Mouse (Mus musculus): ENCODE results near the gene Nrp1. TPM values are rescaled to one million over a fixed set of nuclear protein-coding genes. Genes with fewer than 3 reads are reported as not detected.
A peak's percentile ranks its signal among the peaks of the same experiment; 100 is the strongest.

Gene Nrp1
- polyA plus RNA-seq (2014; fragmentation: Nextera tagmentation; extraction: Ambion mirVana): 94.6 and 105 TPM in 2 replicates

DNA sequence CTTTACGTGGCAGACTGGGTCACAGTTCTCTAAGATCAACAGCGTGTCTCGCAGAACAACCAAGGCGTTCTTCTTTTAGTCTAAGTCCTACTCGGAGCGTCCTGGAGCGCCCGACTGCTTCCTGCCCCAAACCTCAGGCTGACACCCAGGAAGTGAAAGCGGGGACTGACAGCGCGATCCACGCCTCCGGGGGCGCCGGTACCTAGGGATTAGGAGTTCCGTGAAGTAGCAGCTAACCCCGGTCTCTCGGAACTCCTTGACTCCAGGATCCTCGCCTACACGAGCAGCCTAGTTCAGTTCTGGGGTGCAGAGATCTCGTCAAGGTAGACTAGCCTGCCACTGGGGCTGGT lies at the start of gene Nrp1:
Gene Nrp1, plus strand, starts transcription at position 199 of the 350 bp plus-strand sequence.
- Histone ChIP-seq H3K4me1 (ENCODE audit: control insufficient read depth, insufficient read depth, low read length) (peaks cover 6% of the 10 kb centered on the region; the same call in 1 of the 2 replicates), H3K4me2 (ENCODE audit: low read depth, low read length) (peak within 1 kb of the TSS; percentile 99), H3K27me3 (replicated peaks; ENCODE audit: control insufficient read depth, insufficient read depth, low read length) (no peaks in the 10 kb centered on the region), H3K9me3 (ENCODE audit: control insufficient read depth, low read length) (no peaks in the 10 kb centered on the region), H3K4me3 (ENCODE audit: low read depth, low read length) (peak within 1 kb of the TSS; percentile 79), H3K27ac (replicated peaks; ENCODE audit: low read depth, low read length) (peak within 1 kb of the TSS; percentile 96), H3K9ac (ENCODE audit: low read depth, low read length) (peak within 1 kb of the TSS; percentile 89), H3K36me3 (ENCODE audit: control insufficient read depth, insufficient read depth, low read length) (no peaks in the 10 kb centered on the region)
- peak; percentile 60 for DNase-seq (ENCODE audit: low spot score)
- ATAC-seq (ENCODE audit: low read depth): 0 out of 2 replicates have a peak, but pooled peaks have one; percentile 3
- WGBS: under 1% methylated on average over 21 of the region's 21 CpGs

DNA sequence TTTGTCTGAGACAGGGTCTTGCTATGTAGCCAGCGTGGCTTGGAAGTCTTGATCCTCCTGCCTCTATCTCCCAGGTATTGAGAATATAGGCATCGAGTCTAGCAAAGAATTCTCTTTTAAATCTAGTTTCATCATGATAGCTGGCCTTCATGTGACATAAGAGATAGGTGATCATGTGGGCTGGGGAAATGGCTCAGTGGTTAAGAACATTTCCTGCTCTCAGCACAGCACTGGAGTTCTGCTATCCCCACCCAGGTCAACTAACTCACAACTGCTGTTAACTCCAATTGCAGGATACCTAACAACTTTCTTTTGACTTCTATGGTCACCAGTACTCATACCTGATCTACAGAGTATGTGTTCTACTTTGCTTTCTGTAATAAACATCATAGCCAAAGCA lies 37.6 kb upstream of the Nrp1 start:
- Histone ChIP-seq H3K36me3 (ENCODE audit: control insufficient read depth, insufficient read depth, low read length) (no peaks in the 10 kb centered on the region), H3K9me3 (ENCODE audit: control insufficient read depth, low read length) (no peaks in the 10 kb centered on the region), H3K4me3 (ENCODE audit: low read depth, low read length) (no peak overlapping the region), H3K9ac (ENCODE audit: low read depth, low read length) (no peak overlapping the region), H3K27ac (replicated peaks; ENCODE audit: low read depth, low read length) (no peak overlapping the region), H3K4me2 (ENCODE audit: low read depth, low read length) (no peak overlapping the region), H3K27me3 (replicated peaks; ENCODE audit: control insufficient read depth, insufficient read depth, low read length) (no peaks in the 10 kb centered on the region), H3K4me1 (ENCODE audit: control insufficient read depth, insufficient read depth, low read length) (no peaks in the 10 kb centered on the region)
- 86% methylated on average over 2 of the region's 2 CpGs for WGBS
- DNase-seq (ENCODE audit: low spot score) (no peak), ATAC-seq (ENCODE audit: low read depth) (no peak)

DNA sequence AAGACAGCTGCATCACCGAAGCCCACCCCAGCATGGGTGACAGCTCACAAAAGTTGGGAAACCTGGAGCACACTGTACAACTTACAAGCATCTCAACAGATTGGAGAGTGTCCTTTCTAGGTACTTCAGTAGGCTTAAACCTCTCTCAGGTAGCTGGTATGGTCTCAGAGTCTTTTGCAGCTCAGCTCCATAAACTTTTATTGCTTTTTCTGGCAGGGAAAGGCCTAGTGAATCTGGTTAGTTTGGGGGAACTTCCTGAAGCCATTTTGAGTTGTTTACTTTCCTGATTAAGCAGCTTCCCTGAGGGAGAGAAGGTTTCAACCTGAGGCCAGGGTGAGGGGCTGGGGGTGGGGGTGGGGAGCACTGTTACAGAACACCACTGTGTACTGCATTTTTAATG lies 31.1 kb upstream of the Nrp1 start:
- H3K4me1 ChIP-seq (ENCODE audit: control insufficient read depth, insufficient read depth, low read length): no peaks in the 10 kb centered on the region
- no peaks in the 10 kb centered on the region for H3K9me3 ChIP-seq (ENCODE audit: control insufficient read depth, low read length)
- DNase-seq (ENCODE audit: low spot score) (no peak), ATAC-seq (ENCODE audit: low read depth) (no peak)
- no peaks in the 10 kb centered on the region for H3K36me3 ChIP-seq (ENCODE audit: control insufficient read depth, insufficient read depth, low read length)
- H3K9ac ChIP-seq (ENCODE audit: low read depth, low read length): no peak overlapping the region
- no peaks in the 10 kb centered on the region for H3K27me3 ChIP-seq (replicated peaks; ENCODE audit: control insufficient read depth, insufficient read depth, low read length)
- H3K4me2 ChIP-seq (ENCODE audit: low read depth, low read length): no peak overlapping the region
- no peak overlapping the region for H3K4me3 ChIP-seq (ENCODE audit: low read depth, low read length)
- 95% methylated on average over 1 of the region's 1 CpGs for WGBS
- H3K27ac ChIP-seq (replicated peaks; ENCODE audit: low read depth, low read length): no peak overlapping the region

DNA sequence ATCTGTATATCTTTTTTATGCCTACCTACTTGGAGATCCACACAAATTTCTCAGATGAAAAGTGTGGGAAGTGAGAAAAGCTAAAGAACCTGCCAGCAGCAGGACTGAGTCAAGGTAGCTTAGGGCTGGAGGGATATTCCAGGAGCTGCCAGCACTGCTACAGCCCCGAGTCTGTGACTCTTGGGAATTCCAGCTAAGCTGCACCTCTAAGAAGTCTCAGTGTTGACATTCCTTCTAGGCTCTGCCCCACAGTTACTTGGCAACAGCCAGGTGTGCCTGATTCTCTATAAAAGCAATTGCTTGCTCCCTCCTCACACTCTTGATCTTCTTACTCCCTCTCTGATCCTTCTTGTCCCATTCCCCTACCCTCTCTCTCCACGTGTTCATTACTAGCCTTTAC lies 30.5 kb upstream of the Nrp1 start:
- DNase-seq (ENCODE audit: low spot score) (peak; percentile 51), ATAC-seq (ENCODE audit: low read depth) (0 out of 2 replicates have a peak, but pooled peaks have one; percentile 26)
- Histone ChIP-seq H3K9ac (ENCODE audit: low read depth, low read length) (no peak overlapping the region), H3K4me3 (ENCODE audit: low read depth, low read length) (no peak overlapping the region), H3K9me3 (ENCODE audit: control insufficient read depth, low read length) (no peaks in the 10 kb centered on the region), H3K27me3 (replicated peaks; ENCODE audit: control insufficient read depth, insufficient read depth, low read length) (no peaks in the 10 kb centered on the region), H3K36me3 (ENCODE audit: control insufficient read depth, insufficient read depth, low read length) (no peaks in the 10 kb centered on the region), H3K27ac (replicated peaks; ENCODE audit: low read depth, low read length) (no peak overlapping the region), H3K4me2 (ENCODE audit: low read depth, low read length) (no peak overlapping the region), H3K4me1 (ENCODE audit: control insufficient read depth, insufficient read depth, low read length) (no peaks in the 10 kb centered on the region)
- WGBS: 15% methylated on average over 2 of the region's 2 CpGs

DNA sequence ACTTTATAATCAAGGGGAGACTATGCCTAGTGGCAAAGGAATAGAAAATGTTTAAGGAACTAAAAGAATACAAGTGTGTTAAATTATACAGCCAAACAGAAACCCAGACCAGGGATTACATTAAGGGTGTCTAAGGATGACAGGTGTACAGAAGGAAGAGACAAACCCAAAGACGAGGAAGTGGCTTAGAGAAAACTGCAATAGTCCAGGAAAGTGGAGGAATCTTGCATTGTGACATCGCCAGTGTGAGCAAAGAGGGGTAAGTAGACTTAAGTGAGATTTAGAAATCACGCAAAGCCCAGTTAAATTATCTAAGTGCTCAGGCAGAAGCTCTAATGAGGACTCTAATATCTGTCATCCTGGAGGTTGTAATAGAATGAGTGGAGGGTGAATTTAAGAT lies 28.9 kb upstream of the Nrp1 start:
- H3K4me3 ChIP-seq (ENCODE audit: low read depth, low read length): no peak overlapping the region
- H3K27me3 ChIP-seq (replicated peaks; ENCODE audit: control insufficient read depth, insufficient read depth, low read length): no peaks in the 10 kb centered on the region
- no peak overlapping the region for H3K27ac ChIP-seq (replicated peaks; ENCODE audit: low read depth, low read length)
- no peaks in the 10 kb centered on the region for H3K4me1 ChIP-seq (ENCODE audit: control insufficient read depth, insufficient read depth, low read length)
- no peak for DNase-seq (ENCODE audit: low spot score)
- WGBS: 85% methylated on average over 3 of the region's 3 CpGs
- no peaks in the 10 kb centered on the region for H3K36me3 ChIP-seq (ENCODE audit: control insufficient read depth, insufficient read depth, low read length)
- H3K9ac ChIP-seq (ENCODE audit: low read depth, low read length): no peak overlapping the region
- no peak for ATAC-seq (ENCODE audit: low read depth)
- no peaks in the 10 kb centered on the region for H3K9me3 ChIP-seq (ENCODE audit: control insufficient read depth, low read length)
- H3K4me2 ChIP-seq (ENCODE audit: low read depth, low read length): no peak overlapping the region

DNA sequence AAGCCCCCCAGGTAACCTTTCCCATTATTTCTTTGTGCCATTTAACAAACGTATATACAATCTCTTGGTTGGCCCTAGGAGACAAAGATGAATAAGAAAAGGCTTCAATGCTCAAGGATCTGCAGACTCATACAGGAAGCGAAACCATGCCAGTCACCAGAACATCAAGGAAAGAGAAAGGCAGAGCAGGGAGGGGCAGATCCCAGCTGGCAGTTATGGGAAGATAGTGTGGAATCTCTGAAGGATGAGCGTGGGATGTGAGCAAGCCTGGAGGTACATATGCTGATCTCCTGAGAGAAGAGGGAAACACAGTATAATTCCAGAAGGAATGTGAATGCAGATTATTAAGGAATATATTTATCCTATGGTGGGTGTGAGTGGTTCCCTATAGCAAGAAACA lies 22.4 kb upstream of the Nrp1 start:
- Histone ChIP-seq H3K36me3 (ENCODE audit: control insufficient read depth, insufficient read depth, low read length) (no peaks in the 10 kb centered on the region), H3K27me3 (replicated peaks; ENCODE audit: control insufficient read depth, insufficient read depth, low read length) (no peaks in the 10 kb centered on the region), H3K9ac (ENCODE audit: low read depth, low read length) (no peak overlapping the region), H3K27ac (replicated peaks; ENCODE audit: low read depth, low read length) (no peak overlapping the region), H3K4me3 (ENCODE audit: low read depth, low read length) (no peak overlapping the region), H3K4me2 (ENCODE audit: low read depth, low read length) (no peak overlapping the region), H3K4me1 (ENCODE audit: control insufficient read depth, insufficient read depth, low read length) (no peaks in the 10 kb centered on the region), H3K9me3 (ENCODE audit: control insufficient read depth, low read length) (no peaks in the 10 kb centered on the region)
- DNase-seq (ENCODE audit: low spot score): no peak
- WGBS: 86% methylated on average over 3 of the region's 3 CpGs
- ATAC-seq (ENCODE audit: low read depth): no peak

DNA sequence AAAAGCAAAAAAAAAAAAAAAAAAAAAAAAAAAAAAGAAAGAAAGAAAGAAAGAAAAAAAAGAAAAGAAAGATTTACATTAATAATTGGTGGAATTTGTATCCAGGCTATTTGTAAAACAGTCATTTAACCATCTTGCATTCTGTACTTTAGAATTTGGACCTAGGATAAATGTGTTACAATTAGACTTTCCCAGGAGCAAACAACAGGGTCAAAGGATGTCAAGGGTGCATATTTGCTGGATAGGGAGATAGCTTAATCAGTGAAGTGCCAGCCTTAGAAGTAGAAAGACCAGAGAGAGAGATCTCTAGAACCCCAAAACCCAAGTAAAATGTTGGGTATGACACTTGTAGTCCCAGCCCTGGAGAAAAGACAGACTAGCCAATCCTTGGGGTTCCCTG lies 19.5 kb upstream of the Nrp1 start:
- no peak overlapping the region for H3K27ac ChIP-seq (replicated peaks; ENCODE audit: low read depth, low read length)

DNA sequence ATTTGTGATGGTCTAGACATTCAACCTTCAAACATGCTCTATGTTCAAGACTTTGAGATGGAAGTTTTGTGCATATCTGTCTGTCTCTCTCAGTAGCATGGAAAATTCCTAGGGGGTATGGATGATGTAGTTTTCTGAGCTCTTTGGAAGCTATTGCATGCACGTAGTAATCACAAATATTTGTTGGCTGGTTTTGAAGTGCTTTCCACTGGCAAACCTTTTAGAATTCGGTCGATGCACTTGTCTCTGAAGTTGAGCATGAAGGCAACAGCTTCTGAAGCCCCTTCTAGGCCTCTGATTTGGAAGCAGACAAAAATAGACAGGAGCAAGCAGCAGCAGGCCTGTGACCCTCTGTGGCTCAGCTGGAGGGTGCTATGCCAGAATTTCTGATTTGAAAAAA lies 18.9 kb upstream of the Nrp1 start:
- WGBS: 82% methylated on average over 3 of the region's 3 CpGs
- Histone ChIP-seq H3K4me2 (ENCODE audit: low read depth, low read length) (no peak overlapping the region), H3K9ac (ENCODE audit: low read depth, low read length) (no peak overlapping the region), H3K27me3 (replicated peaks; ENCODE audit: control insufficient read depth, insufficient read depth, low read length) (no peaks in the 10 kb centered on the region), H3K27ac (replicated peaks; ENCODE audit: low read depth, low read length) (no peak overlapping the region), H3K4me3 (ENCODE audit: low read depth, low read length) (no peak overlapping the region), H3K36me3 (ENCODE audit: control insufficient read depth, insufficient read depth, low read length) (no peaks in the 10 kb centered on the region), H3K4me1 (ENCODE audit: control insufficient read depth, insufficient read depth, low read length) (no peaks in the 10 kb centered on the region), H3K9me3 (ENCODE audit: control insufficient read depth, low read length) (no peaks in the 10 kb centered on the region)
- no peak for ATAC-seq (ENCODE audit: low read depth)
- DNase-seq (ENCODE audit: low spot score): no peak

More for the DNA sequence above, 19.5 kb upstream of the Nrp1 start:
- H3K9ac ChIP-seq (ENCODE audit: low read depth, low read length): no peak overlapping the region
- no peaks in the 10 kb centered on the region for H3K27me3 ChIP-seq (replicated peaks; ENCODE audit: control insufficient read depth, insufficient read depth, low read length)
- no peak overlapping the region for H3K4me3 ChIP-seq (ENCODE audit: low read depth, low read length)
- no peak for DNase-seq (ENCODE audit: low spot score)
- H3K36me3 ChIP-seq (ENCODE audit: control insufficient read depth, insufficient read depth, low read length): no peaks in the 10 kb centered on the region
- no peak overlapping the region for H3K4me2 ChIP-seq (ENCODE audit: low read depth, low read length)
- no peak for ATAC-seq (ENCODE audit: low read depth)
- no peaks in the 10 kb centered on the region for H3K9me3 ChIP-seq (ENCODE audit: control insufficient read depth, low read length)
- H3K4me1 ChIP-seq (ENCODE audit: control insufficient read depth, insufficient read depth, low read length): no peaks in the 10 kb centered on the region

DNA sequence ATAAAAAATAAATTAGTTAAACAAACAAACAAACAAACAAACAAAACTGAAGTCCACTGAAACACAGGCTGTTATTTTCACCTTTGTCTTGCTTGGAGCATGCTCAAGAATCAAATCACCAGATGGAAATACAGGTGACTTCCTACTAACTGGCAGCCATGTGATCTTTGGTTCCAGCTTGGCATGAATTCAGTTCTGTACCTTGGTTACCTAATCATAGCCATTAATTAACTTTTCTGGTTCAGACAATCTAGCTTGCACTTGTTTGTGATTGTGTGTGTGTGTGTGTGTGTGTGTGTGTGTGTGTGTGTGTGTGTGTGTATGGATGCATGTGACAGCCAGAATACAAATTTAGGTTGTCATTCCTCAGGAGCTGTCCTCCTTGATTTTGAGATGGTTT lies 8.0 kb upstream of the Nrp1 start:
- DNase-seq (ENCODE audit: low spot score) (no peak), ATAC-seq (ENCODE audit: low read depth) (no peak)
- Histone ChIP-seq H3K4me3 (ENCODE audit: low read depth, low read length) (no peak overlapping the region), H3K27ac (replicated peaks; ENCODE audit: low read depth, low read length) (no peak overlapping the region), H3K4me2 (ENCODE audit: low read depth, low read length) (no peak overlapping the region), H3K9me3 (ENCODE audit: control insufficient read depth, low read length) (no peaks in the 10 kb centered on the region), H3K9ac (ENCODE audit: low read depth, low read length) (no peak overlapping the region), H3K4me1 (ENCODE audit: control insufficient read depth, insufficient read depth, low read length) (no peaks in the 10 kb centered on the region), H3K36me3 (ENCODE audit: control insufficient read depth, insufficient read depth, low read length) (no peaks in the 10 kb centered on the region), H3K27me3 (replicated peaks; ENCODE audit: control insufficient read depth, insufficient read depth, low read length) (no peaks in the 10 kb centered on the region)

Data from embryonic facial prominence, embryonic 14.5 days (tissue).